Mouse (Mus musculus): ENCODE measurements around the gene Tmem266. TPM values are rescaled to one million over a fixed set of nuclear protein-coding genes. Genes with fewer than 3 reads are reported as not detected.

Tmem266 gene
- polyA plus RNA-seq, 1 experiment, result 0.23 TPM

GRCm38 (mm10) chr9:55377603-55378250 lies 51.0 kb downstream of the Tmem266 start:
- WGBS, result 81% methylated on average over 10 of the region's 10 CpGs
- no peaks in the 10 kb centered on the region for H3K27me3 ChIP-seq (replicated peaks; ENCODE audit: control insufficient read depth, insufficient read depth, low read length)
- no peaks in the 10 kb centered on the region for H3K4me1 ChIP-seq (ENCODE audit: control insufficient read depth, insufficient read depth, low read length)
- H3K4me3 ChIP-seq (ENCODE audit: insufficient read depth, low read depth, low read length), result no peak overlapping the region
- no peak overlapping the region for H3K27ac ChIP-seq (ENCODE audit: insufficient read depth, low read depth, low read length)
- TF ChIP-seq POLR2A (IDR thresholded peaks at IDR 0.05; ENCODE audit: low read depth, low read length) (no peak), CTCF (conservative IDR thresholded peaks at IDR 0.05; ENCODE audit: insufficient read depth, insufficient read length, low read depth, low read length) (no peak)
- DNase-seq, result no peak
- H3K36me3 ChIP-seq (ENCODE audit: control insufficient read depth, insufficient read depth, low read length), result no peaks in the 10 kb centered on the region

DNA sequence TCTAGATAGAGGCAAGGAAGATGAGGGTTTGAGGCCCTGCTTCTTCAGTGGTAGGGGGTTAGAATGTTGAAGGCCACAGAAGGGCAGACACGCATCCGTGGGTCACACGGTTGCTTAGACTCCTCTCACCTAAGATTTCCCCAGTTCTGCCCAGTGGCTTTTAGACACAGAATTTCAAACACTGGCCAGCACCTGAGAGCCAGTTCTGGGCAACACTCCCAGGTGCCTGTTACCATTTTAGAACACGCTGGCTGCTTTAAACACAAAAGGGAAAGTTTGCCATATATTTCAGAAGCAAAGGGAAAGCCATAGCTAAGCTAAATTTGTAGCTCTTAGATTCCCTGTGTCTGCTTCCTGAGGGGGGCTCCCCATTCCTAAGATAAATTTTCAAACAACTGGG lies 54.7 kb downstream of the Tmem266 start:
- Histone ChIP-seq H3K36me3 (ENCODE audit: control insufficient read depth, insufficient read depth, low read length) (no peaks in the 10 kb centered on the region), H3K27me3 (replicated peaks; ENCODE audit: control insufficient read depth, insufficient read depth, low read length) (no peaks in the 10 kb centered on the region), H3K4me1 (ENCODE audit: control insufficient read depth, insufficient read depth, low read length) (no peaks in the 10 kb centered on the region), H3K27ac (ENCODE audit: insufficient read depth, low read depth, low read length) (no peak overlapping the region), H3K4me3 (ENCODE audit: insufficient read depth, low read depth, low read length) (no peak overlapping the region)
- DNase-seq, result no peak
- WGBS, result 91% methylated on average over 4 of the region's 4 CpGs
- no peak for TF ChIP-seq POLR2A (IDR thresholded peaks at IDR 0.05; ENCODE audit: low read depth, low read length)
- TF ChIP-seq CTCF (conservative IDR thresholded peaks at IDR 0.05; ENCODE audit: insufficient read depth, insufficient read length, low read depth, low read length), result no peak

- peak; percentile 40 for DNase-seq
Measured at GRCm38 (mm10) chr9:55382441-55382840, 55.7 kb downstream of the Tmem266 start.

DNA sequence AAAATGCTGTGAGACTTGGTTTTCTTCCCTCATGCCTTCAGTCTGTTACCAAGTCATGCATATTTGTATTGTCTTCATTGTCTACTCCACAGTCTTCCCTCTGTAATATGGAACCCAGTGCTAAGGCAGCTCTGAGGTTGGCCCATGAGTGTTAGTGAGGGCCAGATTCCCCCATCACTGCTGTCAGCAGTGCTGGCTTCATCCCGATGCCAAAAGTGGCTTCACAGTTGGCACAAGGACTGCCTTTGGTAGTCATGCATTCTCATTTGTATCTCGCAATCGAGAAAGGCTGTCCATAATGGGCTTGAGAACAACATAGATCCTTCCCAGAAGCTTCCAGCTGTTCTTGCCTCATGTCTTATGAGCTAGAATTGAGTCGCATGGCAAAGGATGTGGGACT lies 59.4 kb downstream of the Tmem266 start:
- 95% methylated on average over 4 of the region's 4 CpGs for WGBS
- DNase-seq, result no peak
- Histone ChIP-seq H3K4me1 (ENCODE audit: control insufficient read depth, insufficient read depth, low read length) (no peaks in the 10 kb centered on the region), H3K4me3 (ENCODE audit: insufficient read depth, low read depth, low read length) (no peak overlapping the region), H3K36me3 (ENCODE audit: control insufficient read depth, insufficient read depth, low read length) (no peaks in the 10 kb centered on the region), H3K27ac (ENCODE audit: insufficient read depth, low read depth, low read length) (no peak overlapping the region), H3K27me3 (replicated peaks; ENCODE audit: control insufficient read depth, insufficient read depth, low read length) (no peaks in the 10 kb centered on the region)
- TF ChIP-seq POLR2A (IDR thresholded peaks at IDR 0.05; ENCODE audit: low read depth, low read length) (no peak), CTCF (conservative IDR thresholded peaks at IDR 0.05; ENCODE audit: insufficient read depth, insufficient read length, low read depth, low read length) (no peak)

More at GRCm38 (mm10) chr9:55382441-55382840, 55.7 kb downstream of the Tmem266 start:
- no peak overlapping the region for H3K4me3 ChIP-seq (ENCODE audit: insufficient read depth, low read depth, low read length)
- H3K4me1 ChIP-seq (ENCODE audit: control insufficient read depth, insufficient read depth, low read length), result no peaks in the 10 kb centered on the region
- TF ChIP-seq POLR2A (IDR thresholded peaks at IDR 0.05; ENCODE audit: low read depth, low read length) (no peak), CTCF (conservative IDR thresholded peaks at IDR 0.05; ENCODE audit: insufficient read depth, insufficient read length, low read depth, low read length) (peak; percentile 61)
- no peak overlapping the region for H3K27ac ChIP-seq (ENCODE audit: insufficient read depth, low read depth, low read length)
- H3K36me3 ChIP-seq (ENCODE audit: control insufficient read depth, insufficient read depth, low read length), result no peaks in the 10 kb centered on the region
- WGBS, result 35% methylated on average over 5 of the region's 5 CpGs
- H3K27me3 ChIP-seq (replicated peaks; ENCODE audit: control insufficient read depth, insufficient read depth, low read length), result no peaks in the 10 kb centered on the region

DNA sequence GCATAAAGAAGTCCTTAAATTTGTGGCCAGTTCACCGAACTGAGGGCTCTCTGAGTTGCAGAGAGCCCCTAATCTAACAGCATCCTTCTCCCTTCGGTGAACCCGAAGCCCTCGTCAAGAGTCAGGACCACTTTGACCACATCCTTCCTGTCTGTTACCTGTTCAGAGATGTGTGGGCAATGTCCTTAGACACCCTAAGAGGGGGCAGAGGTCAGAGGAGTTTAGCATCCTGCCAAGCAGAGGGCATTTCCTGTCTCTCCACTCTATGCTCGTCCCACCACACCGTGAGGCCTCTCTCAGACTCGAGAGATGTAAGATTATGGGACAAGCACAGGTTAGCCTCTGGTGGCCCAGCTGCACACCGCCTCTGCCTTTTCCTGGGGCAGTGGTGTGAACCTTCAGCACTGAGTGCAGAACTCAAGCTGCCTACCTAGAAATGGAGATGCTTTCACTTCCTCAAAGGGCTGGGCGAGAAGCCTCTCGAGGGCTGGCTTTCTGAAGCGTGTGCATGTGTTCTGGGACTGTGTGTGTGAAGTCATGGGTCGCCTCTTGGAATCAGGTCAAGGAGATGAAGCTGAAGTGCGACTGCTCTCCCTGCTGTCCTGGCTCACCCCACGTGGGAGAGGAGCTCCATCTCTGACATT lies 61.3 kb downstream of the Tmem266 start:
- no peaks in the 10 kb centered on the region for H3K27me3 ChIP-seq (replicated peaks; ENCODE audit: control insufficient read depth, insufficient read depth, low read length)
- DNase-seq, result no peak
- H3K4me3 ChIP-seq (ENCODE audit: insufficient read depth, low read depth, low read length), result no peak overlapping the region
- no peak overlapping the region for H3K27ac ChIP-seq (ENCODE audit: insufficient read depth, low read depth, low read length)
- H3K4me1 ChIP-seq (ENCODE audit: control insufficient read depth, insufficient read depth, low read length), result no peaks in the 10 kb centered on the region
- WGBS, result 71% methylated on average over 14 of the region's 14 CpGs
- no peaks in the 10 kb centered on the region for H3K36me3 ChIP-seq (ENCODE audit: control insufficient read depth, insufficient read depth, low read length)
- TF ChIP-seq CTCF (conservative IDR thresholded peaks at IDR 0.05; ENCODE audit: insufficient read depth, insufficient read length, low read depth, low read length), result no peak
- no peak for TF ChIP-seq POLR2A (IDR thresholded peaks at IDR 0.05; ENCODE audit: low read depth, low read length)

GRCm38 (mm10) chr9:55391909-55392658 lies 65.4 kb downstream of the Tmem266 start:
- TF ChIP-seq CTCF (conservative IDR thresholded peaks at IDR 0.05; ENCODE audit: insufficient read depth, insufficient read length, low read depth, low read length) (peak; percentile 85), POLR2A (IDR thresholded peaks at IDR 0.05; ENCODE audit: low read depth, low read length) (no peak)
- Histone ChIP-seq H3K36me3 (ENCODE audit: control insufficient read depth, insufficient read depth, low read length) (no peaks in the 10 kb centered on the region), H3K4me3 (ENCODE audit: insufficient read depth, low read depth, low read length) (no peak overlapping the region), H3K27me3 (replicated peaks; ENCODE audit: control insufficient read depth, insufficient read depth, low read length) (no peaks in the 10 kb centered on the region), H3K4me1 (ENCODE audit: control insufficient read depth, insufficient read depth, low read length) (no peaks in the 10 kb centered on the region), H3K27ac (ENCODE audit: insufficient read depth, low read depth, low read length) (no peak overlapping the region)
- DNase-seq, result peak; percentile 62
- WGBS, result 31% methylated on average over 17 of the region's 17 CpGs

DNA sequence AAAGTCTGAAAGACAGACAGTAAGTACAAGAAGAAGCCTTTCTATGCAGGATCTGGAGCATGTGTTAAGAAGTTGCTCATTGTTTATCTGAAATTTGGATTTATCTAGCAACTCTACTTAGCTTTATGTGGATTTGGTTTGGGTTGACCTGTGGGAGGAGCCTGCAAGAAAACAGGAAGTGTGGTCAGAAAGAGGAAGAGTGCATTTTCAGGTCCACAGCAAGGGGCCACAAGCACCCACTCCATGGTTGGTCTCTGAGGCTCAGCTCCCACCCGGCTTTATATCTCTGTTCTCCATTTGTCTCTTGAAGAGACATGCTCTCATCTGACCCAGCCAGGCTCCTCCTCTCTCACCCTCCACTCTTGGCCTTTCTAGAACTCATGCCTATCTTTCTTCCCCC lies 68.9 kb downstream of the Tmem266 start:
- Histone ChIP-seq H3K4me1 (ENCODE audit: control insufficient read depth, insufficient read depth, low read length) (no peaks in the 10 kb centered on the region), H3K4me3 (ENCODE audit: insufficient read depth, low read depth, low read length) (no peak overlapping the region), H3K27me3 (replicated peaks; ENCODE audit: control insufficient read depth, insufficient read depth, low read length) (no peaks in the 10 kb centered on the region), H3K27ac (ENCODE audit: insufficient read depth, low read depth, low read length) (no peak overlapping the region), H3K36me3 (ENCODE audit: control insufficient read depth, insufficient read depth, low read length) (no peaks in the 10 kb centered on the region)
- whole genome bisulfite sequencing, result 87% methylated on average over 1 of the region's 1 CpGs
- no peak for DNase-seq
- TF ChIP-seq CTCF (conservative IDR thresholded peaks at IDR 0.05; ENCODE audit: insufficient read depth, insufficient read length, low read depth, low read length), result no peak
- TF ChIP-seq POLR2A (IDR thresholded peaks at IDR 0.05; ENCODE audit: low read depth, low read length), result no peak

Data from kidney, adult 2 months (tissue).